Mouse (Mus musculus) kidney, adult 2 months (tissue): ENCODE data around the gene Gpatch2.

Experiments used
- CTCF ChIP-seq: fragments of 200-500 bp; conservative IDR thresholded peaks from 2 replicates; pipeline ENCODE4 v1.5.1; 2011; ENCODE audit warnings: low read depth, mild to moderate bottlenecking, control low read depth, low read length, moderate library complexity, mixed read lengths; ENCODE audit not compliant: insufficient read depth, insufficient read length
- POLR2A ChIP-seq: fragments of 200-500 bp; IDR thresholded peaks from one replicate; pipeline ENCODE4 v1.6.1; 2011; ENCODE audit warnings: low read depth, low read length, control low read depth

DNA sequence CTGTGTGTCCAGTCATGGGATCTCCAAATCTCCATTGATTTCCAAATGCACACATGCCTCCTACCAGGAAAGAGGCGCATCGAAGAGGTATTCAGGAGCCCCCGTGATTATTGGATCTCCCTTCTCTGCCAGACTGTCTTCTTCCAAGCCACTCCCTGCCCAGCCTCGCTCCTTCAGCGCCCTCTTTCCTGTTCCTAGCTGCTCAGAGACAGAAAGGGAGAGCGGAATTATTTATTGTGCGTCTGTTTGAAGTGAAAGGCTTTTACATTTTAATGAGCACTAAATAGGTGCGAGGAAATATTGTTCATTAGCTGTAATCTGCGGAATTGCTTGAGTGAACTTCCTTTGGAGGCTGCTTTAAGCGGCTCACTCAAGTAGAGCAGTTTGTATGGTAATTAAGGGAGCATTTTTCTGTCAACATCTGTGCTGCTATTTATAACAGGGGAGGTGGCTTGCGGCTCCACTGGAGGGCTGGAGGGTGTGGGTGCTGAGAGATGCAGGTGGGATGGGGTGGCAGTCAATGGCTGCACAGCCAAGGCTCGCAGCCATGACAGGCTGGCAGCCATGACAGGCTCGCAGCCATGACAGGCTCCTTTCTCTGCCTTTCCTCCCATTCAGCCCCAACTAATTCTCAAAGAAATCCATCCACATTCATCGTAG is 162.7 kb downstream of the Gpatch2 start:
- TF ChIP-seq POLR2A (no peak), CTCF (no peak)
